Mouse (Mus musculus) heart, embryonic 14.5 days (tissue): ENCODE measurements around the gene Ambra1. TPM values are rescaled to one million over a fixed set of nuclear protein-coding genes. Genes with fewer than 3 reads are reported as not detected.

Source experiments
- ATAC-seq: fragments of 200-750 bp; cut with Nextera tagmentation; 2 replicates; pipeline ENCODE4 v1.8.0; 2017; ENCODE audit warnings: low read depth, moderate TSS enrichment; ENCODE audit not compliant: insufficient number of reproducible peaks, insufficient read depth, low FRiP score
- H3K27ac ChIP-seq, 2 experiments: fragments of 200-500 bp in 1 of 2; fragments of 300-500 bp in 1 of 2; sonication (generic) in 1 of 2; replicated peaks in 1 of 2; 2 replicates each; pipeline ENCODE4 v1.5.1; 2012 to 2014; ENCODE audit warnings: low read depth in 2 of 2, low read length in 2 of 2, control low read depth in 1 of 2, mild to moderate bottlenecking in 1 of 2, mixed read lengths in 1 of 2; ENCODE audit not compliant: control insufficient read depth in 1 of 2, insufficient read depth in 1 of 2
- H3K27me3 ChIP-seq: fragments of 300-500 bp; sonication (generic); 2 replicates; pipeline ENCODE4 v1.6.1; 2014; ENCODE audit warnings: mild to moderate bottlenecking, low read length, control low read depth; ENCODE audit not compliant: control insufficient read depth, insufficient read depth
- H3K36me3 ChIP-seq: fragments of 300-500 bp; sonication (generic); 2 replicates; pipeline ENCODE4 v1.6.1; 2014; ENCODE audit warnings: mild to moderate bottlenecking, control low read depth, low read length, mixed read lengths; ENCODE audit not compliant: control insufficient read depth, insufficient read depth
- H3K4me1 ChIP-seq, 2 experiments: fragments of 200-500 bp in 1 of 2; fragments of 300-500 bp in 1 of 2; sonication (generic) in 1 of 2; 2 replicates each; pipeline ENCODE4 v1.6.1; 2012 to 2014; ENCODE audit warnings: low read length in 2 of 2, control low read depth in 1 of 2, mixed read lengths in 1 of 2; ENCODE audit not compliant: control insufficient read depth in 2 of 2, insufficient read depth in 2 of 2
- H3K4me2 ChIP-seq: fragments of 300-500 bp; sonication (generic); 2 replicates; pipeline ENCODE4 v1.6.1; 2014; ENCODE audit warnings: mild to moderate bottlenecking, low read length
- H3K4me3 ChIP-seq, 2 experiments: fragments of 200-500 bp in 1 of 2; fragments of 300-500 bp in 1 of 2; sonication (generic) in 1 of 2; 2 replicates each; pipeline ENCODE4 v1.5.1; 2012 to 2014; ENCODE audit warnings: low read length in 2 of 2, mild to moderate bottlenecking in 2 of 2, control low read depth in 1 of 2, low read depth in 1 of 2, moderate library complexity in 1 of 2; ENCODE audit not compliant: control insufficient read depth in 1 of 2, insufficient read depth in 1 of 2
- H3K9ac ChIP-seq: fragments of 300-500 bp; sonication (generic); 2 replicates; pipeline ENCODE4 v1.6.1; 2014; ENCODE audit warnings: mild to moderate bottlenecking, low read length
- H3K9me3 ChIP-seq: fragments of 300-500 bp; sonication (generic); 2 replicates; pipeline ENCODE4 v1.6.1; 2016; ENCODE audit warnings: low read length, control low read depth; ENCODE audit not compliant: control insufficient read depth
- WGBS: fragments of 180-500 bp; shearing (Covaris S2); extraction: QIAGEN DNeasy Blood & Tissue Kit; methylation state at CpG from one replicate; pipeline ENCODE4 v1.1.7; 2014; 5-methylcytosine and 5-hydroxymethylcytosine counted together
- polyA plus RNA-seq: library from polyadenylated mRNA; unstranded; fragments of >200 nt; fragmentation: Nextera tagmentation; extraction: Ambion mirVana; gene quantifications from 2 replicates; pipeline ENCODE4 v1.2.1, GENCODE M21; 2014

The Ambra1 gene
- polyA plus RNA-seq, 1 experiment from 2014 or later, result 10.5 TPM

- WGBS, result 77% methylated on average over 1 of the region's 1 CpGs
- no peak overlapping the region for H3K27ac ChIP-seq
- H3K27me3 ChIP-seq, result no peaks in the 10 kb centered on the region
- no peaks in the 10 kb centered on the region for H3K36me3 ChIP-seq
- H3K4me3 ChIP-seq, result no peak overlapping the region
- H3K4me1 ChIP-seq, result peaks cover 2 to 14% of the 10 kb centered on the region in 2 experiments; a peak in 3 of 4 replicates
- ATAC-seq, result no peak
- H3K4me2 ChIP-seq, result no peak overlapping the region
- no peak overlapping the region for H3K9ac ChIP-seq
- no peaks in the 10 kb centered on the region for H3K9me3 ChIP-seq
These were observed 62.4 kb downstream of the Ambra1 start for GRCm38 (mm10) chr2:91792346-91792745.

GRCm38 (mm10) chr2:91794466-91794865 lies 64.5 kb downstream of the Ambra1 start:
- Histone ChIP-seq H3K4me1 (peaks cover 0 to 4% of the 10 kb centered on the region in 2 experiments; a peak in 1 of 4 replicates), H3K9me3 (no peaks in the 10 kb centered on the region), H3K27me3 (no peaks in the 10 kb centered on the region), H3K4me3 (no peak overlapping the region), H3K9ac (no peak overlapping the region), H3K36me3 (no peaks in the 10 kb centered on the region), H3K27ac (no peak overlapping the region), H3K4me2 (no peak overlapping the region)
- WGBS, result 58% methylated on average over 2 of the region's 2 CpGs
- ATAC-seq, result no peak

GRCm38 (mm10) chr2:91795091-91795490 lies 65.2 kb downstream of the Ambra1 start:
- no peaks in the 10 kb centered on the region for H3K36me3 ChIP-seq
- H3K4me2 ChIP-seq, result no peak overlapping the region
- H3K4me3 ChIP-seq, result no peak overlapping the region
- H3K27ac ChIP-seq, result no peak overlapping the region
- H3K27me3 ChIP-seq, result no peaks in the 10 kb centered on the region
- peaks cover 0 to 3% of the 10 kb centered on the region in 2 experiments; a peak in 1 of 4 replicates for H3K4me1 ChIP-seq
- 86% methylated on average over 3 of the region's 3 CpGs for WGBS
- no peak overlapping the region for H3K9ac ChIP-seq
- no peaks in the 10 kb centered on the region for H3K9me3 ChIP-seq
- ATAC-seq, result no peak

GRCm38 (mm10) chr2:91811433-91811832 lies 81.5 kb downstream of the Ambra1 start:
- H3K27me3 ChIP-seq, result no peaks in the 10 kb centered on the region
- H3K4me1 ChIP-seq, result no peaks in the 10 kb centered on the region
- H3K4me2 ChIP-seq, result no peak overlapping the region
- peaks cover 15% of the 10 kb centered on the region for H3K36me3 ChIP-seq
- ATAC-seq, result no peak
- H3K9ac ChIP-seq, result no peak overlapping the region
- 91% methylated on average over 6 of the region's 6 CpGs for whole genome bisulfite sequencing
- H3K4me3 ChIP-seq, result no peak overlapping the region
- no peaks in the 10 kb centered on the region for H3K9me3 ChIP-seq
- H3K27ac ChIP-seq, result no peak overlapping the region

GRCm38 (mm10) chr2:91816741-91817140 lies 86.8 kb downstream of the Ambra1 start:
- Histone ChIP-seq H3K4me2 (no peak overlapping the region), H3K9ac (no peak overlapping the region), H3K27ac (no peak overlapping the region), H3K4me1 (peaks cover 0 to 4% of the 10 kb centered on the region in 2 experiments; a peak in 1 of 4 replicates), H3K27me3 (no peaks in the 10 kb centered on the region), H3K9me3 (no peaks in the 10 kb centered on the region), H3K4me3 (no peak overlapping the region), H3K36me3 (no peaks in the 10 kb centered on the region)
- ATAC-seq, result no peak

GRCm38 (mm10) chr2:91832227-91832626 lies 102.3 kb downstream of the Ambra1 start:
- H3K4me1 ChIP-seq, result 0 out of 4 replicates have a peak, but pooled peaks cover 0 to 3% of the 10 kb centered on the region in 2 experiments

GRCm38 (mm10) chr2:91834272-91834671 lies 104.3 kb downstream of the Ambra1 start:
- WGBS, result 31% methylated on average over 1 of the region's 1 CpGs
- no peak overlapping the region for H3K27ac ChIP-seq

More at GRCm38 (mm10) chr2:91832227-91832626, 102.3 kb downstream of the Ambra1 start:
- Histone ChIP-seq H3K4me3 (no peak overlapping the region), H3K4me2 (no peak overlapping the region), H3K27me3 (no peaks in the 10 kb centered on the region), H3K27ac (no peak overlapping the region), H3K9me3 (no peaks in the 10 kb centered on the region), H3K36me3 (no peaks in the 10 kb centered on the region; the same call in 1 of the 2 replicates), H3K9ac (no peak overlapping the region)
- no peak for ATAC-seq

GRCm38 (mm10) chr2:91835031-91835430 lies 105.1 kb downstream of the Ambra1 start:
- no peaks in the 10 kb centered on the region for H3K9me3 ChIP-seq
- H3K27me3 ChIP-seq, result no peaks in the 10 kb centered on the region
- H3K4me3 ChIP-seq, result no peak overlapping the region
- 0 out of 4 replicates have a peak, but pooled peaks cover 0 to 3% of the 10 kb centered on the region in 2 experiments for H3K4me1 ChIP-seq
- whole genome bisulfite sequencing, result 52% methylated on average over 1 of the region's 1 CpGs
- ATAC-seq, result no peak
- no peak overlapping the region for H3K4me2 ChIP-seq
- no peak overlapping the region for H3K27ac ChIP-seq
- no peaks in the 10 kb centered on the region for H3K36me3 ChIP-seq
- H3K9ac ChIP-seq, result no peak overlapping the region

More at GRCm38 (mm10) chr2:91834272-91834671, 104.3 kb downstream of the Ambra1 start:
- 0 out of 4 replicates have a peak, but pooled peaks cover 0 to 3% of the 10 kb centered on the region in 2 experiments for H3K4me1 ChIP-seq
- H3K4me3 ChIP-seq, result no peak overlapping the region
- ATAC-seq, result no peak
- H3K9ac ChIP-seq, result no peak overlapping the region
- H3K9me3 ChIP-seq, result no peaks in the 10 kb centered on the region
- H3K27me3 ChIP-seq, result no peaks in the 10 kb centered on the region
- H3K4me2 ChIP-seq, result no peak overlapping the region
- H3K36me3 ChIP-seq, result no peaks in the 10 kb centered on the region; the same call in 1 of the 2 replicates
